Mouse (Mus musculus) kidney, postnatal 0 days (tissue): ENCODE results near the gene Pdss2. TPM values are rescaled to one million over a fixed set of nuclear protein-coding genes. Genes with fewer than 3 reads are reported as not detected.
A peak's percentile ranks its signal among the peaks of the same experiment; 100 is the strongest.

Source experiments
- ATAC-seq: fragments of 200-750 bp; cut with Nextera tagmentation; replicated peaks from 2 replicates; pipeline ENCODE4 v1.8.0; 2017; ENCODE audit warnings: low read depth, moderate number of reproducible peaks, moderate TSS enrichment, moderate library complexity; ENCODE audit not compliant: low FRiP score
- DNase-seq: peaks from one replicate; pipeline ENCODE4 v3.0.0-alpha.2; 2016; ENCODE audit warnings: low spot score
- H3K27ac ChIP-seq: fragments of 300-500 bp; sonication (generic); 2 replicates; pipeline ENCODE4 v1.5.1; 2014; ENCODE audit warnings: mild to moderate bottlenecking
- H3K27me3 ChIP-seq: fragments of 300-500 bp; sonication (generic); 2 replicates; pipeline ENCODE4 v1.6.1; 2014; ENCODE audit warnings: low read length, mixed read lengths; ENCODE audit not compliant: insufficient read depth
- H3K36me3 ChIP-seq: fragments of 300-500 bp; sonication (generic); 2 replicates; pipeline ENCODE4 v1.6.1; 2014; ENCODE audit warnings: low read length, mixed read lengths; ENCODE audit not compliant: insufficient read depth
- H3K4me1 ChIP-seq: fragments of 300-500 bp; sonication (generic); replicated peaks from 2 replicates; pipeline ENCODE4 v1.6.1; 2014; ENCODE audit warnings: antibody characterized with exemption, low read length, mixed read lengths; ENCODE audit not compliant: insufficient read depth
- H3K4me2 ChIP-seq: fragments of 300-500 bp; sonication (generic); 2 replicates; pipeline ENCODE4 v1.6.1; 2014; ENCODE audit warnings: mild to moderate bottlenecking, low read length, moderate library complexity, mixed read lengths
- H3K4me3 ChIP-seq: fragments of 300-500 bp; sonication (generic); replicated peaks from 2 replicates; pipeline ENCODE4 v1.5.1; 2014; ENCODE audit warnings: low read depth, low read length
- H3K9ac ChIP-seq: fragments of 300-500 bp; sonication (generic); 2 replicates; pipeline ENCODE4 v1.6.1; 2014; ENCODE audit warnings: low read depth, low read length
- H3K9me3 ChIP-seq: fragments of 300-500 bp; sonication (generic); replicated peaks from 2 replicates; pipeline ENCODE4 v1.6.1; 2016; ENCODE audit warnings: low read length, inconsistent platforms, mixed read lengths
- CTCF ChIP-seq: IDR thresholded peaks from 2 replicates; pipeline ENCODE4 v1.5.1; 2016; ENCODE audit warnings: antibody characterized with exemption, low read depth, mild to moderate bottlenecking, moderate library complexity
- WGBS: fragments of 180-500 bp; shearing (Covaris S2); extraction: QIAGEN DNeasy Blood & Tissue Kit; methylation state at CpG from one replicate; pipeline ENCODE4 v1.1.7; 2014; 5-methylcytosine and 5-hydroxymethylcytosine counted together
- polyA plus RNA-seq: library from polyadenylated mRNA; unstranded; fragments of >200 nt; fragmentation: Nextera tagmentation; extraction: Ambion mirVana; gene quantifications from 2 replicates; pipeline ENCODE4 v1.2.1, GENCODE M21; 2015

Gene Pdss2
- polyA plus RNA-seq, 1 experiment from 2014 or later = 13.7 TPM

- Histone ChIP-seq H3K27ac (no peak overlapping the region), H3K27me3 (no peaks in the 10 kb centered on the region), H3K9ac (no peak overlapping the region), H3K4me2 (no peak overlapping the region), H3K36me3 (no peaks in the 10 kb centered on the region), H3K4me1 (no peaks in the 10 kb centered on the region), H3K4me3 (no peak overlapping the region), H3K9me3 (no peaks in the 10 kb centered on the region)
- TF ChIP-seq CTCF = no peak
- WGBS = 80% methylated on average over 3 of the region's 3 CpGs
- ATAC-seq = no peak
- DNase-seq = no peak
These were observed 13.7 kb downstream of the Pdss2 start for GRCm38 (mm10) chr10:43235011-43235410.

GRCm38 (mm10) chr10:43235758-43236669 is 14.7 kb downstream of the Pdss2 start:
- Histone ChIP-seq H3K36me3 (no peaks in the 10 kb centered on the region), H3K27me3 (no peaks in the 10 kb centered on the region), H3K4me1 (no peaks in the 10 kb centered on the region), H3K27ac (no peak overlapping the region), H3K4me2 (no peak overlapping the region), H3K9me3 (no peaks in the 10 kb centered on the region), H3K4me3 (no peak overlapping the region), H3K9ac (no peak overlapping the region)
- DNase-seq (no peak), ATAC-seq (no peak)
- TF ChIP-seq CTCF = no peak
- WGBS = 90% methylated on average over 5 of the region's 5 CpGs

GRCm38 (mm10) chr10:43242215-43242614 is 20.9 kb downstream of the Pdss2 start:
- no peak for TF ChIP-seq CTCF
- no peak overlapping the region for H3K27ac ChIP-seq
- no peak for DNase-seq
- H3K27me3 ChIP-seq = no peaks in the 10 kb centered on the region
- no peak for ATAC-seq
- no peaks in the 10 kb centered on the region for H3K36me3 ChIP-seq
- H3K4me2 ChIP-seq = no peak overlapping the region
- H3K9me3 ChIP-seq = no peaks in the 10 kb centered on the region
- H3K4me1 ChIP-seq = peaks cover 7% of the 10 kb centered on the region; the same call in 1 of the 2 replicates
- no peak overlapping the region for H3K4me3 ChIP-seq
- H3K9ac ChIP-seq = no peak overlapping the region
- 93% methylated on average over 8 of the region's 8 CpGs for WGBS

GRCm38 (mm10) chr10:43244262-43244806 is 23.0 kb downstream of the Pdss2 start:
- 44% methylated on average over 3 of the region's 3 CpGs for WGBS
- no peak for ATAC-seq
- H3K9ac ChIP-seq = no peak overlapping the region

GRCm38 (mm10) chr10:43245461-43246200 is 24.3 kb downstream of the Pdss2 start:
- Histone ChIP-seq H3K27me3 (no peaks in the 10 kb centered on the region), H3K9ac (0 out of 2 replicates have a peak overlapping the region, but pooled peaks have one; percentile 5), H3K4me1 (peaks cover 7% of the 10 kb centered on the region; the same call in 1 of the 2 replicates), H3K36me3 (no peaks in the 10 kb centered on the region), H3K9me3 (no peaks in the 10 kb centered on the region), H3K27ac (peak overlapping the region; percentile 25; the same call in 1 of the 2 replicates), H3K4me2 (peak overlapping the region; percentile 35), H3K4me3 (no peak overlapping the region)
- ATAC-seq (peak; percentile 52; the same call in 1 of the 2 replicates), DNase-seq (peak; percentile 40)
- no peak for TF ChIP-seq CTCF
- 26% methylated on average over 17 of the region's 17 CpGs for WGBS

More at GRCm38 (mm10) chr10:43244262-43244806, 23.0 kb downstream of the Pdss2 start:
- Histone ChIP-seq H3K9me3 (no peaks in the 10 kb centered on the region), H3K4me3 (no peak overlapping the region), H3K27ac (no peak overlapping the region), H3K27me3 (no peaks in the 10 kb centered on the region), H3K4me2 (no peak overlapping the region), H3K36me3 (no peaks in the 10 kb centered on the region), H3K4me1 (peaks cover 7% of the 10 kb centered on the region; the same call in 1 of the 2 replicates)
- DNase-seq = no peak
- no peak for TF ChIP-seq CTCF

- Histone ChIP-seq H3K4me1 (peaks cover 13% of the 10 kb centered on the region), H3K27me3 (no peaks in the 10 kb centered on the region), H3K9ac (no peak overlapping the region), H3K4me3 (no peak overlapping the region), H3K9me3 (no peaks in the 10 kb centered on the region), H3K27ac (peak overlapping the region; percentile 13; the same call in 1 of the 2 replicates), H3K36me3 (no peaks in the 10 kb centered on the region), H3K4me2 (no peak overlapping the region)
- DNase-seq (peak; percentile 56), ATAC-seq (no peak)
- WGBS = 46% methylated on average over 5 of the region's 5 CpGs
- TF ChIP-seq CTCF = no peak
These were observed 26.7 kb downstream of the Pdss2 start for GRCm38 (mm10) chr10:43247994-43248393.
